Mouse (Mus musculus): Measurements from ENCODE around the gene Mapk8. TPM values are rescaled to one million over a fixed set of nuclear protein-coding genes. Genes with fewer than 3 reads are reported as not detected.

Mapk8 gene
- total and polyA plus RNA-seq, 3 experiments: 27.5 to 47.5 TPM; not detected in 1

- Histone ChIP-seq H3K79me2 (ENCODE audit: control insufficient read depth, insufficient read depth, low read length, poor library complexity) (no peaks in the 10 kb centered on the region), H3K27me3 (ENCODE audit: control insufficient read depth in 1 of 2, insufficient read depth in 2 of 2, low read length in 2 of 2) (no peaks in the 10 kb centered on the region), H3K4me1 (ENCODE audit: control insufficient read depth in 1 of 2, insufficient read depth in 2 of 2, low read length in 2 of 2) (no peaks in the 10 kb centered on the region; a peak in 1 of 4 replicates), H3K36me3 (ENCODE audit: control insufficient read depth in 1 of 2, insufficient read depth in 2 of 2, low read length in 2 of 2) (no peaks in the 10 kb centered on the region), H3K9ac (ENCODE audit: control insufficient read depth, low read depth, low read length, poor library complexity, severe bottlenecking) (no peak overlapping the region), H3K4me3 (ENCODE audit: control insufficient read depth in 1 of 2, insufficient read depth in 1 of 2, low read depth in 2 of 2, low read length in 2 of 2) (no peak overlapping the region), H3K9me3 (replicated peaks; ENCODE audit: insufficient read depth, low read length) (no peaks in the 10 kb centered on the region), H3K27ac (ENCODE audit: control insufficient read depth, low read depth, low read length) (no peak overlapping the region)
- DNase-seq (ENCODE audit: low read depth, low spot score): peak; percentile 68
- TF ChIP-seq ZC3H11A (IDR thresholded peaks at IDR 0.05; ENCODE audit: low read depth, low read length) (peak; percentile 35; the same call in 1 of the 2 replicates), RAD21 (IDR thresholded peaks at IDR 0.05; ENCODE audit: low read depth, low read length) (peak; percentile 67), TBP (IDR thresholded peaks at IDR 0.05; ENCODE audit: low read depth, low read length) (no peak), SMC3 (IDR thresholded peaks at IDR 0.05; ENCODE audit: low read depth, low read length) (peak; percentile 57), CTCF (IDR thresholded peaks at IDR 0.05 in 2 of 3, conservative IDR thresholded peaks at IDR 0.05 in 1 of 3; ENCODE audit: control insufficient read depth in 1 of 3, insufficient read depth in 1 of 3, low read depth in 2 of 3, low read length in 3 of 3, poor library complexity in 1 of 3, severe bottlenecking in 1 of 3) (peak; percentile 57 to 78 (median 77)), MYC (IDR thresholded peaks at IDR 0.05; ENCODE audit: low read depth, low read length) (no peak)
Observed at GRCm38 (mm10) chr14:33371248-33371647, 75.7 kb downstream of the Mapk8 start.

GRCm38 (mm10) chr14:33370056-33370455, 76.9 kb downstream of the Mapk8 start:
- H3K4me3 ChIP-seq (ENCODE audit: control insufficient read depth in 1 of 2, insufficient read depth in 1 of 2, low read depth in 2 of 2, low read length in 2 of 2): peak overlapping the region; percentile 41 to 46; a peak in 3 of 4 replicates
- H3K27me3 ChIP-seq (ENCODE audit: control insufficient read depth in 1 of 2, insufficient read depth in 2 of 2, low read length in 2 of 2): no peaks in the 10 kb centered on the region

GRCm38 (mm10) chr14:33369375-33369774, 77.6 kb downstream of the Mapk8 start:
- Histone ChIP-seq H3K4me3 (ENCODE audit: control insufficient read depth in 1 of 2, insufficient read depth in 1 of 2, low read depth in 2 of 2, low read length in 2 of 2) (no peak overlapping the region), H3K4me1 (ENCODE audit: control insufficient read depth in 1 of 2, insufficient read depth in 2 of 2, low read length in 2 of 2) (no peaks in the 10 kb centered on the region; a peak in 1 of 4 replicates), H3K9ac (ENCODE audit: control insufficient read depth, low read depth, low read length, poor library complexity, severe bottlenecking) (no peak overlapping the region), H3K9me3 (replicated peaks; ENCODE audit: insufficient read depth, low read length) (no peaks in the 10 kb centered on the region), H3K27ac (ENCODE audit: control insufficient read depth, low read depth, low read length) (no peak overlapping the region), H3K79me2 (ENCODE audit: control insufficient read depth, insufficient read depth, low read length, poor library complexity) (no peaks in the 10 kb centered on the region), H3K27me3 (ENCODE audit: control insufficient read depth in 1 of 2, insufficient read depth in 2 of 2, low read length in 2 of 2) (no peaks in the 10 kb centered on the region), H3K36me3 (ENCODE audit: control insufficient read depth in 1 of 2, insufficient read depth in 2 of 2, low read length in 2 of 2) (no peaks in the 10 kb centered on the region)
- no peak for TF ChIP-seq POLR2AphosphoS2 (IDR thresholded peaks at IDR 0.05; ENCODE audit: low read length)
- no peak for TF ChIP-seq POLR2A (IDR thresholded peaks at IDR 0.05; ENCODE audit: control insufficient read depth in 1 of 2, insufficient read depth in 1 of 2, low read depth in 1 of 2, low read length in 2 of 2, poor library complexity in 1 of 2)
- TF ChIP-seq ZKSCAN1 (IDR thresholded peaks at IDR 0.05; ENCODE audit: low read depth, low read length): no peak
- TF ChIP-seq NELFE (IDR thresholded peaks at IDR 0.05; ENCODE audit: low read depth, low read length): no peak
- TF ChIP-seq JUND (IDR thresholded peaks at IDR 0.05; ENCODE audit: low read depth, low read length): no peak
- no peak for TF ChIP-seq USF2 (IDR thresholded peaks at IDR 0.05; ENCODE audit: borderline replicate concordance in 1 of 2, insufficient read depth in 1 of 2, low read depth in 1 of 2, low read length in 2 of 2)
- no peak for TF ChIP-seq MAFK (IDR thresholded peaks at IDR 0.05; ENCODE audit: borderline replicate concordance, low read depth, low read length)
- no peak for TF ChIP-seq MYC (IDR thresholded peaks at IDR 0.05; ENCODE audit: low read depth, low read length)
- TF ChIP-seq TAL1 (IDR thresholded peaks at IDR 0.05; ENCODE audit: low read length): no peak
- no peak for TF ChIP-seq USF1 (IDR thresholded peaks at IDR 0.05; ENCODE audit: low read depth, low read length)
- no peak for TF ChIP-seq RAD21 (IDR thresholded peaks at IDR 0.05; ENCODE audit: low read depth, low read length)
- no peak for TF ChIP-seq MYB (IDR thresholded peaks at IDR 0.05; ENCODE audit: low read depth, low read length)
- no peak for DNase-seq (ENCODE audit: low read depth, low spot score)

More at GRCm38 (mm10) chr14:33370056-33370455, 76.9 kb downstream of the Mapk8 start:
- no peaks in the 10 kb centered on the region; a peak in 1 of 4 replicates for H3K4me1 ChIP-seq (ENCODE audit: control insufficient read depth in 1 of 2, insufficient read depth in 2 of 2, low read length in 2 of 2)
- H3K9ac ChIP-seq (ENCODE audit: control insufficient read depth, low read depth, low read length, poor library complexity, severe bottlenecking): no peak overlapping the region
- no peaks in the 10 kb centered on the region for H3K9me3 ChIP-seq (replicated peaks; ENCODE audit: insufficient read depth, low read length)
- no peaks in the 10 kb centered on the region for H3K79me2 ChIP-seq (ENCODE audit: control insufficient read depth, insufficient read depth, low read length, poor library complexity)
- H3K27ac ChIP-seq (ENCODE audit: control insufficient read depth, low read depth, low read length): no peak overlapping the region
- peak; percentile 56 for DNase-seq (ENCODE audit: low read depth, low spot score)
- H3K36me3 ChIP-seq (ENCODE audit: control insufficient read depth in 1 of 2, insufficient read depth in 2 of 2, low read length in 2 of 2): no peaks in the 10 kb centered on the region
- TF ChIP-seq MXI1 (IDR thresholded peaks at IDR 0.05; ENCODE audit: low read depth, low read length) (0 out of 2 replicates have a peak, but pooled peaks have one; percentile 17), MEF2A (IDR thresholded peaks at IDR 0.05; ENCODE audit: extremely low read depth, insufficient replicate concordance, low read depth, low read length, poor library complexity, severe bottlenecking) (no peak), MYB (IDR thresholded peaks at IDR 0.05; ENCODE audit: low read depth, low read length) (no peak)
